Mouse (Mus musculus) G1E (cell line): ENCODE data around the gene Ispd.

Experiments used
- CTCF ChIP-seq: IDR thresholded peaks from 2 replicates; pipeline ENCODE4 v1.5.1; 2012; ENCODE audit warnings: low read depth, low read length, inconsistent platforms, mixed read lengths
- GATA1 ChIP-seq: IDR thresholded peaks from 2 replicates; pipeline ENCODE4 v1.6.1; 2012; ENCODE audit warnings: borderline replicate concordance, low read length, inconsistent platforms, mixed read lengths
- TAL1 ChIP-seq: conservative IDR thresholded peaks from 2 replicates; pipeline ENCODE4 v1.6.1; 2012; ENCODE audit warnings: low read depth, low read length, inconsistent platforms, mixed read lengths

DNA sequence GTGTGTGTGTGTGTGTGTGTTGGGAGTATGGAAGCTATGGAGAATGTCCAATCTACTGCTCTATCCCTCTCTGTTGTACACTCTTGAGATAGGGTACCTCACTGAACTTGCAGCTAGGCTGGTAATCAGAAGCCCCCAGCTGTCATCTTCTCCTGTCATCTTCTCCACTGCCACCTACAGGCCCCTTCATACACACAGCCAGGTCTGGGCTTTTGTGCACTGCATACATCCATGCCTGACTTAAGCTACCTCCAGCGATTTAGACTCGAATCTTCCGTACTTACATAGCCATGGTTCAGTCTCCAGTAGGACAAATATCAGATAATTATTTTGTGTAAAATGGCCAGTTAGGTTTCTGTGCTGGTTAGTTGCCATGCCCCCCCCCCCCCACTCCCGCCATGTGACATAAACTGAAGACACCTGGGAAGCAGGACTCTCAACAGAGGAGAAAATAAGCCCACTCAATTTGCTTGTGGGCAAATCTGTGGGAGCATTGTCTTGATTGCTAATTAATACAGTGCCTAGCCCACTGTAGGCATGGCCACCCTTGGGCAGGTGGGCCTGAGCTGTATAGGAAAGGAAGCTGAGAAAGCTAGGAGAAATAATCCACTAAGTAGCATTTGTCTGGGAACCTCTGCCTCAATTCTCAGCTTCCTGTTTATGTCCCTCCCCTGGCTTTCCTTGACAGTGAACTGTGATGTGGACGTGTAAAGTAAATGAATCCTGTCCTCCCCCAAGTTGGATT lies 289.1 kb downstream of the Ispd start:
- TF ChIP-seq GATA1 (no peak), CTCF (no peak), TAL1 (no peak)
